Mouse (Mus musculus) erythroblast, embryonic 14.5 days (primary cell): ENCODE measurements around the gene Tlx1.

Experiments
- GATA1 ChIP-seq: IDR thresholded peaks from 2 replicates; pipeline ENCODE4 v1.6.1; 2012; ENCODE audit warnings: low read length, inconsistent platforms, mixed read lengths
- TAL1 ChIP-seq: IDR thresholded peaks from 3 replicates; pipeline ENCODE4 v1.6.1; 2012; ENCODE audit warnings: low read length, inconsistent platforms, mixed read lengths

DNA sequence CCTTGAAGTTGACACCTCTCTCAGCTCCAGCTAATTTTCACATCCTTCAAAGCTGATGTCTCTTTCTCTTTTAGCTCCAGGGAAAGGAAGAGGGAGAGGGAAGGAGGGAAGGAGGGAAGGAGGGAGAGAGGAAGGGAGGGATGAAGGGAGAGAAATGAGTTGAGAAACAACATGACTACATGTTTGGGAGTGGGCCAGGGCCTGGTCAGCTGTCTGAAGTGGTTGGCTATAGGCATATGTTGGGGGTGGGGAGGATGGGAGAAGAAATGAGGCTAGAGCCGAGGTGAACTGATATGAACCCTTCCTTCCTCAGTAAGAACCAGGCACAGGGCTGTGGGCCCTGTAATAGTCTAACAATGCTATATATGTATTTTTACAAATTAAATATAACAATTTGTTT lies 44.9 kb upstream of the Tlx1 start:
- TF ChIP-seq GATA1 (no peak), TAL1 (no peak)
